Mouse (Mus musculus) lung, postnatal 0 days (tissue): ENCODE data around the gene Tmem176a. TPM values are rescaled to one million over a fixed set of nuclear protein-coding genes. Genes with fewer than 3 reads are reported as not detected.

ENCODE experiments used
- ATAC-seq: fragments of 200-750 bp; cut with Nextera tagmentation; 2 replicates; pipeline ENCODE4 v1.8.0; 2017; ENCODE audit warnings: moderate library complexity
- DNase-seq: peaks from one replicate; pipeline ENCODE4 v3.0.0-alpha.2; 2016; ENCODE audit warnings: low spot score
- H3K27ac ChIP-seq: fragments of 300-500 bp; sonication (generic); 2 replicates; pipeline ENCODE4 v1.5.1; 2014; ENCODE audit warnings: antibody characterized with exemption, mild to moderate bottlenecking, low read length, mixed read lengths
- H3K27me3 ChIP-seq: fragments of 300-500 bp; sonication (generic); replicated peaks from 2 replicates; pipeline ENCODE4 v1.6.1; 2014; ENCODE audit warnings: low read length, mixed read lengths; ENCODE audit not compliant: insufficient read depth
- H3K36me3 ChIP-seq: fragments of 300-500 bp; sonication (generic); 2 replicates; pipeline ENCODE4 v1.6.1; 2014; ENCODE audit warnings: low read length, mixed read lengths; ENCODE audit not compliant: insufficient read depth
- H3K4me1 ChIP-seq: fragments of 300-500 bp; sonication (generic); 2 replicates; pipeline ENCODE4 v1.6.1; 2014; ENCODE audit warnings: antibody characterized with exemption, low read depth, low read length, mixed read lengths; ENCODE audit not compliant: insufficient read depth
- H3K4me2 ChIP-seq: fragments of 300-500 bp; sonication (generic); replicated peaks from 2 replicates; pipeline ENCODE4 v1.6.1; 2014; ENCODE audit warnings: low read depth, mild to moderate bottlenecking, low read length, moderate library complexity, mixed read lengths
- H3K4me3 ChIP-seq: fragments of 300-500 bp; sonication (generic); 2 replicates; pipeline ENCODE4 v1.5.1; 2014; ENCODE audit warnings: low read depth, low read length
- H3K9ac ChIP-seq: fragments of 300-500 bp; sonication (generic); replicated peaks from 2 replicates; pipeline ENCODE4 v1.6.1; 2014; ENCODE audit warnings: low read depth, mild to moderate bottlenecking
- H3K9me3 ChIP-seq: fragments of 300-500 bp; sonication (generic); 2 replicates; pipeline ENCODE4 v1.6.1; 2016; ENCODE audit warnings: low read length, mixed read lengths
- CTCF ChIP-seq: IDR thresholded peaks from 2 replicates; pipeline ENCODE4 v1.5.1; 2016; ENCODE audit warnings: antibody characterized with exemption, mild to moderate bottlenecking
- EP300 ChIP-seq: IDR thresholded peaks from 2 replicates; pipeline ENCODE4 v1.6.1; 2016; ENCODE audit warnings: antibody characterized with exemption, mild to moderate bottlenecking, control low read depth
- WGBS: fragments of 180-500 bp; shearing (Covaris S2); extraction: QIAGEN DNeasy Blood & Tissue Kit; methylation state at CpG from one replicate; pipeline ENCODE4 v1.1.7; 2014; 5-methylcytosine and 5-hydroxymethylcytosine counted together
- polyA plus RNA-seq: library from polyadenylated mRNA; unstranded; fragments of >200 nt; fragmentation: Nextera tagmentation; extraction: Ambion mirVana; gene quantifications from 2 replicates; pipeline ENCODE4 v1.2.1, GENCODE M21; 2015

The Tmem176a gene
- polyA plus RNA-seq, 1 experiment from 2014 or later, result 539 TPM

DNA sequence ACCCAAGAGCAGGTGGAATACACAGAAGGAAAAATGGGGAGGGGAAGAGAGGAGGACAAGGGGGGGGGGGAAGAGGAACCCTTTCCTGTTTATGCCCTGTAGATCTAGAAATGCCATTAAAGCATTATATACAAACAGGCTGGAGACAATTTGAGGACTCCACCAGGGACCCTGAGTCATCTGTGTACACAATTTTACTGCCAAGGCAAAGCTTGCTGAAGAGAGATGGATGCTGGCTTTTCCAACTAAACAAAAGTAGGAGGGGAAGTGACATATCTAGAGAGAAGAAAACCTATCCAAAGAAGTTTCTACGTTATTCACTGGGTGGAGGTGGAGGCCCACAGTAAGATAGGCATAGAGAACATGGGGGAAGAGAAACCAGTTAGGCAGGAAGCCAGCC is 10.5 kb upstream of the Tmem176a start:
- Histone ChIP-seq H3K9ac (no peak overlapping the region), H3K27me3 (no peaks in the 10 kb centered on the region), H3K9me3 (no peaks in the 10 kb centered on the region), H3K4me3 (no peak overlapping the region), H3K27ac (peak overlapping the region; percentile 64), H3K36me3 (peaks cover 22% of the 10 kb centered on the region), H3K4me1 (peaks cover 17% of the 10 kb centered on the region; the same call in 1 of the 2 replicates), H3K4me2 (no peak overlapping the region)
- peak; percentile 50 for DNase-seq
- WGBS, result 7% methylated on average over 1 of the region's 1 CpGs
- no peak for TF ChIP-seq CTCF
- TF ChIP-seq EP300, result peak; percentile 27; the same call in 1 of the 2 replicates
- ATAC-seq, result peak; percentile 44

DNA sequence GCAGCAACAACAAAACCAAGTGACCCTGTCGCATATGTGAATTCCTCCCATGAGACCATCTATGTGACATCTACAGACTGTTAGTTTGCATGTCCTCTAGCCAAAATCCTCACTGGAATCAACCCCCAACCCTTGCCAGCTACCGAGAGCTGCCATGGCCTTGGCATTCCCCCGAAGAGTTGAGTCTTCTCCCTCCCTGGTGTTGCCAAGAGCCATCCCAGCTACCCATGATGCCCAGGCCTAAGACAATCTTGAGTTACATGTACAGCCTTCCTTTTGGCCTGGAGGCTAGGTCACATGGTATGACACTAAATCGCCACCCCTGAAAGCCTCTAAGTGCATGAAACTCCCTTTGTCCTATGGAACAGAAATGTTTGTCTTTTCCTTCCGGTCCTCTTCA is 9.6 kb upstream of the Tmem176a start:
- no peak for TF ChIP-seq CTCF
- TF ChIP-seq EP300, result no peak
- no peak for ATAC-seq
- Histone ChIP-seq H3K4me1 (peaks cover 17% of the 10 kb centered on the region; the same call in 1 of the 2 replicates), H3K36me3 (peaks cover 28% of the 10 kb centered on the region), H3K27me3 (no peaks in the 10 kb centered on the region), H3K4me3 (no peak overlapping the region), H3K9me3 (no peaks in the 10 kb centered on the region), H3K9ac (no peak overlapping the region), H3K27ac (peak overlapping the region; percentile 64), H3K4me2 (no peak overlapping the region)
- 77% methylated on average over 5 of the region's 5 CpGs for WGBS
- DNase-seq, result no peak

DNA sequence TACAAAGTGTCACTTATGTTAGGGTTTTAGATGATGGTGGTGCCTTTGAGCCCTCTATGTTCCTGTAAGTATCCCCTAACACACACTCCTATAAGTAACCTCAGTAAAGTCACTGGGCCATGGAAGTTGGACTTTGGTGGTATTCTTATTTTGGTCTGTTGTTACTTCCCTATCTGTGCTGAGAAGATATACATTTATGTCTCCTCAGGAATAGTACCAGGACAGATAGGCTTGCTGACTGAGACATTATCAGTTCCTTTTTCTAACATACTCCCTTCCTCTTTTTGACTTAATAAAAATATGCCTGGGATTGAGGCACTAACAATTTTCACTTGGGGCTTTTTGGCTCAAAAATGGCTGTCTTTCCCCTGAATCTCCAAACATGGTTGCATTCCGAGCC is 8.3 kb upstream of the Tmem176a start:
- Histone ChIP-seq H3K36me3 (peaks cover 34% of the 10 kb centered on the region), H3K9me3 (no peaks in the 10 kb centered on the region)

DNA sequence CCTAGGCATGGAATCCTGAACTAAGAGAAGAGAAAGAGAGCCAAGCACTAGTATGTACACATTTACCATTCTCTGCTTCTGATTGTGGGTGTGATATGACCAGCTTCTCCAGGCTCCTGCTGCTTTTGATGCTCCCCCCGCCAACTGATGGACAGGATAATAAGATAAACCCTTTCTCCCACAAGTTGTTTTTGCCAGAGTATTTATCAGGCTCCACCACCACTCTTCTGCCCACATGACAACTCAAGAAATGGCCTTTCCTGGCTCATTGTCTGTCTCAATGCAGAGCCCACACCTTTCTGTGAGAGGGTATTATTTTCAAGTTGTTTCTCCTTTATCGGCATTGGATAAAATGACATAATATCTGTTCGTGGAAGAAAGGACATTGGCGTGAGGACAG is 7.2 kb upstream of the Tmem176a start:
- 99% methylated on average over 4 of the region's 4 CpGs for WGBS
- Histone ChIP-seq H3K9me3 (no peaks in the 10 kb centered on the region), H3K4me3 (no peak overlapping the region), H3K36me3 (peaks cover 34% of the 10 kb centered on the region), H3K4me1 (peaks cover 19% of the 10 kb centered on the region; the same call in 1 of the 2 replicates), H3K9ac (no peak overlapping the region), H3K4me2 (no peak overlapping the region), H3K27ac (no peak overlapping the region), H3K27me3 (no peaks in the 10 kb centered on the region)
- TF ChIP-seq CTCF (no peak), EP300 (no peak)
- no peak for DNase-seq
- no peak for ATAC-seq

More for the DNA sequence above, 8.3 kb upstream of the Tmem176a start:
- H3K4me3 ChIP-seq, result no peak overlapping the region
- DNase-seq, result no peak
- no peak for ATAC-seq
- no peak for TF ChIP-seq CTCF
- no peak for TF ChIP-seq EP300
- peaks cover 19% of the 10 kb centered on the region; the same call in 1 of the 2 replicates for H3K4me1 ChIP-seq
- 91% methylated on average over 1 of the region's 1 CpGs for WGBS
- no peaks in the 10 kb centered on the region for H3K27me3 ChIP-seq
- H3K9ac ChIP-seq, result no peak overlapping the region
- no peak overlapping the region for H3K4me2 ChIP-seq
- no peak overlapping the region for H3K27ac ChIP-seq

DNA sequence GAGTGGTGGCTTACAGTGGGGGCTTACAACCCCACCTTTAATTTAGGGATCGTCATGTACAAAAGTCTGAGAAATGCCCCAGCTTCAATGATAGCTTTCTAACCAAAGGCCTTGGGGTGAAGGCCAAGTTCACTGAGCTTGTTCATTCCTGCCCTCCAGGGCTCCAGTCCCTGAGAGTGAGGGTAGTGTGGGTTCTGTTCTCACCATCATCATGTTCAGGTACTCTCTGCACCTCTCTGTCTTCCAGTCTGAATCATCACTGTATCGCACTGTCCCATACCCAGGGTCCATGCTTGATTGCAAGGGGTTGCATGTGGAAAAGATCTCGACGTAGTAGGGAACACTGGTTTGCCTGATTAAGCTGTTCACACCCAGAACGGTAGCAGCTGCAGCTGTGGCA is 5.5 kb upstream of the Tmem176a start:
- DNase-seq (no peak), ATAC-seq (no peak)
- Histone ChIP-seq H3K4me1 (peaks cover 12% of the 10 kb centered on the region; the same call in 1 of the 2 replicates), H3K9ac (no peak overlapping the region), H3K27me3 (no peaks in the 10 kb centered on the region), H3K36me3 (peaks cover 34% of the 10 kb centered on the region), H3K27ac (no peak overlapping the region), H3K9me3 (no peaks in the 10 kb centered on the region), H3K4me2 (no peak overlapping the region), H3K4me3 (no peak overlapping the region)
- no peak for TF ChIP-seq CTCF
- TF ChIP-seq EP300, result no peak
- WGBS, result 85% methylated on average over 5 of the region's 5 CpGs

DNA sequence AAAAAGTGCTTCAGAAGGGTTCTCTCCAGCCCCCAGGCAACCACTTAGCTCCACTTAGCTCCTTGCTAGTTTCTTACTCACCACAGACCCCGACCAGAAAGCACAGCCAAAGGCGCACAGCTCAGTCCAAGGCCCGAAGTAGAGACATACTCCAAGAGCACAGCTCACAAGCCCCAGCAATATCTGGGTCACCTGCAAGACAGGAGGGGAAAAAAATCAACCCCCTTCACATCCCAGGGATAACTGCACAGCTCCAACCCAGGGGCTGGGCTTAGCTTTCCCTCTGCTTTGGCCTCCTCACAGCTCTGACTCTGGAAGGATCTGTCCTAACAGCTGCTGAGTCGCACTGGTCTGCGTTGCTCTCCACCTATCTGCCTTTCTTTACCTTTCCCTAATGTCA is 4.6 kb upstream of the Tmem176a start:
- 85% methylated on average over 5 of the region's 5 CpGs for WGBS
- ATAC-seq, result no peak

DNA sequence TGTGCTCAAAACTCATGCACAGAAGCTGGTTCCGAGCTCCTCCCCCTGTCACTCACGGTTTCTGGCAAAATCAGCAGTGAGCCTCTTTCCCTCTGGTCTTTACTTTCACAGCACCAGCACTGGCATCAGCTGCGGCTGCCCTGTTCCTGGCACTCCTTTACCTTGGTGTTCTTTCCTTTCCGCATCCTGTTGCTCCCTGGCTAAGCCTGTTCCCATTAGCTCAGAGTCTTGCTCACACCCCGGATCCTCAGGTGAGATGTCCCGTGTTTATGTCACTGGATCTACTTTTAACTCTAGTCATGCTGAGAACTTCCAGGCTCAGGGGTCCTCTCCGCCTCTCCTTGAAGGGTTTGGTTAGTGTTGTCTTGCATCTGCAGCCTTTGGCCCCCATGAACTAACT is 3.2 kb upstream of the Tmem176a start:
- H3K4me1 ChIP-seq, result peaks cover 12% of the 10 kb centered on the region; the same call in 1 of the 2 replicates
- H3K27me3 ChIP-seq, result no peaks in the 10 kb centered on the region
- no peak overlapping the region for H3K27ac ChIP-seq
- ATAC-seq (no peak), DNase-seq (no peak)
- no peak overlapping the region for H3K4me2 ChIP-seq
- peaks cover 34% of the 10 kb centered on the region for H3K36me3 ChIP-seq
- H3K9me3 ChIP-seq, result no peaks in the 10 kb centered on the region
- no peak overlapping the region for H3K4me3 ChIP-seq
- 86% methylated on average over 7 of the region's 7 CpGs for WGBS
- TF ChIP-seq CTCF, result no peak
- no peak for TF ChIP-seq EP300
- H3K9ac ChIP-seq, result no peak overlapping the region

More for the DNA sequence above, 4.6 kb upstream of the Tmem176a start:
- Histone ChIP-seq H3K9me3 (no peaks in the 10 kb centered on the region), H3K9ac (no peak overlapping the region), H3K27me3 (no peaks in the 10 kb centered on the region), H3K4me2 (no peak overlapping the region), H3K4me3 (no peak overlapping the region), H3K4me1 (peaks cover 3% of the 10 kb centered on the region; the same call in 1 of the 2 replicates), H3K36me3 (peaks cover 34% of the 10 kb centered on the region), H3K27ac (no peak overlapping the region)
- no peak for DNase-seq
- no peak for TF ChIP-seq CTCF
- no peak for TF ChIP-seq EP300
